Mouse (Mus musculus) intestine, embryonic 16.5 days (tissue): ENCODE data around the gene Fkbp3. TPM values are rescaled to one million over a fixed set of nuclear protein-coding genes. Genes with fewer than 3 reads are reported as not detected.
A peak's percentile ranks its signal among the peaks of the same experiment; 100 is the strongest.
"Not testable (repeated sequence)": the region's sequence is repeated elsewhere in the genome, so short reads cannot be mapped to it uniquely, and the experiment has no call there.

Experiments
- ATAC-seq: fragments of 200-750 bp; cut with Nextera tagmentation; 2 replicates; pipeline ENCODE4 v1.8.0; 2017; ENCODE audit warnings: moderate TSS enrichment, moderate library complexity
- H3K27ac ChIP-seq: fragments of 300-500 bp; sonication (generic); 2 replicates; pipeline ENCODE4 v1.5.1; 2014; ENCODE audit warnings: mild to moderate bottlenecking, low read length
- H3K27me3 ChIP-seq: fragments of 300-500 bp; sonication (generic); replicated peaks from 2 replicates; pipeline ENCODE4 v1.6.1; 2014; ENCODE audit warnings: low read length, control low read depth, mixed read lengths; ENCODE audit not compliant: control insufficient read depth, insufficient read depth
- H3K36me3 ChIP-seq: fragments of 300-500 bp; sonication (generic); 2 replicates; pipeline ENCODE4 v1.6.1; 2014; ENCODE audit warnings: low read length, control low read depth; ENCODE audit not compliant: control insufficient read depth, insufficient read depth
- H3K4me1 ChIP-seq: fragments of 300-500 bp; sonication (generic); 2 replicates; pipeline ENCODE4 v1.6.1; 2014; ENCODE audit warnings: low read length, control low read depth, mixed read lengths; ENCODE audit not compliant: control insufficient read depth, insufficient read depth
- H3K4me2 ChIP-seq: fragments of 300-500 bp; sonication (generic); 2 replicates; pipeline ENCODE4 v1.6.1; 2014; ENCODE audit warnings: low read depth, low read length, control low read depth
- H3K4me3 ChIP-seq: fragments of 300-500 bp; sonication (generic); 2 replicates; pipeline ENCODE4 v1.5.1; 2014; ENCODE audit warnings: mild to moderate bottlenecking, low read length
- H3K9ac ChIP-seq: fragments of 300-500 bp; sonication (generic); 2 replicates; pipeline ENCODE4 v1.6.1; 2014; ENCODE audit warnings: low read depth, low read length
- H3K9me3 ChIP-seq: fragments of 300-500 bp; sonication (generic); 2 replicates; pipeline ENCODE4 v1.6.1; 2016; ENCODE audit warnings: low read length, control low read depth; ENCODE audit not compliant: control insufficient read depth
- WGBS: fragments of 180-500 bp; shearing (Covaris S2); extraction: QIAGEN DNeasy Blood & Tissue Kit; methylation state at CpG from one replicate; pipeline ENCODE4 v1.1.7; 2014; 5-methylcytosine and 5-hydroxymethylcytosine counted together
- polyA plus RNA-seq: library from polyadenylated mRNA; unstranded; fragments of >200 nt; fragmentation: Nextera tagmentation; extraction: Ambion mirVana; gene quantifications from 2 replicates; pipeline ENCODE4 v1.2.1, GENCODE M21; 2015

Gene Fkbp3
- polyA plus RNA-seq, result 262 and 301 TPM in 2 replicates

DNA sequence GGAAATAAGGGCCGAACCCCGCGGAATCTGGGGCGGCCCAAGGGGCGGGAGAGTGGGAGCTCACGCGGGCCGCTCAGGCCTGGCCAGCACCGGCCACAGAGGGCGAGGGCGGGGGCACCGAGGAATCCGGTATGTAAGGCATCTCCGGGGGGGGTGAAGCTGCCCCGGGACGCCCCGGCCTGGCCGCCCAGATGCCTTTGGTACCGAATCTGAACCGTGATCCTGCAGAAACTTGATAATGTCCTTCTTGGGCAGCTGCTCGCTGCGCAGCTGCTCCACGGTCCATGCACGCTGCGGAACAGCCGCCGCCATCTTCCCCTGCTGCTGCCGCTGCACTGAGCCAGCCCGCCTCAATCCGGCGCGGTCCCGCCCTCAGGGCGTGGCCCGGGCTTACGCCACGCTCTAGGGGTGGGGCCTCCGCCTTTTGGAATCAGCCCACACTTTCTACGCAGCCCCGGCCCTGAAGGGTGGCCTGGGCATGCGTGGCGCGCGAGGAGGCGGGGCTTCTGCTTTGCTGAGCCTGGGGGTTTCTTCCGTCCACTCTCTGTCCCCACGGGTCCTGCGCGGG lies at the start of gene Fkbp3:
Gene Fkbp3 (minus strand): TSS at position 397 of the 568 bp plus-strand sequence.
- Histone ChIP-seq H3K9ac (peak within 1 kb of the TSS; percentile 96), H3K36me3 (no peaks in the 10 kb centered on the region; the same call in 1 of the 2 replicates), H3K27me3 (no peaks in the 10 kb centered on the region), H3K27ac (peak within 1 kb of the TSS; percentile 84), H3K4me3 (peak within 1 kb of the TSS; percentile 95), H3K4me1 (peaks cover 15% of the 10 kb centered on the region), H3K9me3 (no peaks in the 10 kb centered on the region), H3K4me2 (peak within 1 kb of the TSS; percentile 85)
- peak; percentile 99 for ATAC-seq
- under 1% methylated on average over 48 of the region's 49 CpGs for WGBS

DNA sequence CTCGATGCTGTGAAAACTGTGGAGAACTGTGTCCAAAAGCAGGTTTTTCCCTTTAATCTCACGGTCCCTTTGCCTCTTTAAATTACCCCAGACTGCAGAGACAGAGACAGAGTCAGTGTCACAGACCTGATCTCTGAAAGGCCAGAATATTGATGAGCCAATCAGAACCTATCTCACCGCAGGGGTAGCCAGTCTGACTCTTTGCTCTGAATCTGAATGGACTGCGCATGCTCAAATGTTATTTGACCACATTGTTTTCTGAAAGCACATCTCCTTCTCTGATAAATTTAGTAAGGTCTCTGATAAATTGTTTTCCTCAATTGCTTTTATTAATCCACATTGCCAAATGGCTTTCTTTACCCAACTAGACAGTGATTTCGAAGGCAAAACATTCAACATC lies 45.6 kb upstream of the Fkbp3 start:
- Histone ChIP-seq H3K9me3 (no peaks in the 10 kb centered on the region), H3K9ac (no peak overlapping the region), H3K27ac (no peak overlapping the region), H3K4me1 (no peaks in the 10 kb centered on the region), H3K36me3 (peaks cover 3% of the 10 kb centered on the region; the same call in 1 of the 2 replicates), H3K4me2 (no peak overlapping the region), H3K27me3 (no peaks in the 10 kb centered on the region), H3K4me3 (no peak overlapping the region)
- ATAC-seq, result no peak
- WGBS, result 92% methylated on average over 5 of the region's 5 CpGs

DNA sequence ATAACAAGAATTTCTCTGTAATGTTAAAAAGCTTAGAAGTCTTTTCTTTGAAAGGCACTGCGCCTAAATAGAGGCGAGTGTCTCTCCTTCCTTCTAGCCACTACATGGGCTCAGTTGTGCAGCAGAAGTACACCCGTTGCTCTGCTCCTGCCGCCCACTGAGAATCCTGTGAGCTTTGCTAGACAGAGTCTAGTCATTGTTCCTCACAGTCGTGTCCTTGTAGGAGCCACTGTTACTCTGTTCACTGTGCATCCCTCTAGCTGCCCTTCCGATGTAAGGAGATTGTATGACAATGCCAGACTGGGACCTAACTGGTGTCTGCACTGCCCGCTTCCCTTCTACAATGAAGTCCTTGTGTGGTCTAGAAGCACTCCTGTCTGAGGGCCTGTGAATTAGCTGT lies 45.2 kb upstream of the Fkbp3 start:
- Histone ChIP-seq H3K4me1 (no peaks in the 10 kb centered on the region), H3K4me3 (no peak overlapping the region), H3K9me3 (no peaks in the 10 kb centered on the region), H3K9ac (no peak overlapping the region), H3K36me3 (peaks cover 3% of the 10 kb centered on the region; the same call in 1 of the 2 replicates), H3K27me3 (no peaks in the 10 kb centered on the region), H3K27ac (no peak overlapping the region), H3K4me2 (no peak overlapping the region)
- 81% methylated on average over 7 of the region's 7 CpGs for WGBS
- ATAC-seq, result no peak

DNA sequence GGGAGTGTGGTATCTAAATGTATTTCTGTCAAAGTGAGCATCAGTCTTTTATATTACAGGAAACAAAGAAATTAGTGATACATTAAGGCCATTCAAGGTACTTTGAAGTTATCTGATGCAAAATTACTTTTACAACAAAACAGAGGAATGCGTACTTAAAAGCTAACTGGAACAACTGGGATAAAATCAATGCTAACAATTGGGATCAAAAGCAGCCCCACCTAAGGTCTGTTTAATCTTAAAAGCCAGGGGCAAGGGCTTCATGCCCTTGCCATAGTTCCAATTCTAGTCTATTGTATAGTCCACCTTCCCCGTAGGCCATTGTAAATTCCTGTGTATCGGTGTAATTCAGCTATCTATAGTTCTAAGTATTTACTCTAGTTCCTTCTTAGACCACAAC lies 41.2 kb upstream of the Fkbp3 start:
- not testable (repeated sequence) for H3K4me2 ChIP-seq, H3K27me3 ChIP-seq, H3K9me3 ChIP-seq, H3K4me1 ChIP-seq, H3K9ac ChIP-seq, H3K27ac ChIP-seq, H3K4me3 ChIP-seq, H3K36me3 ChIP-seq, ATAC-seq
- 66% methylated on average over 3 of the region's 3 CpGs for WGBS

DNA sequence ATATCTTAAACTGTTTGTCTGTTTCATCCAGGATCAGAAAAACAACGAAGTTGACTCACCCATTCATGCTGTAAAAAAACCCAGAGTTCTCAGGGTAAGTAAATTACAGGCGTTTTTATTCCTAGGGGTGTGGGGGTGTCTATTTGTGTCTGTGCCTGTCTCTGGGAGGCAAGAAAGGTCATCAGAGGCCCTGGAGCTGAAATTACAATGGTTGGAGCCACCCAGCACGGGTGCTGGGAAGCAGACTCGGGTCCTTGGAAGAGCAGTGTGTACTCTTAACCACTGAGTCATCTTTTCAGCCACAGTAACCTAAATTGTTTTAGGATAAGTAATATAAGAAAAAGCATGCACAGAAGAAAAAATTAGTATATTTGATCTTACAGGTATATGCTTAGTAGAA lies 40.1 kb upstream of the Fkbp3 start:
- ATAC-seq, result no peak
- H3K9ac ChIP-seq, result no peak overlapping the region
- no peak overlapping the region for H3K4me3 ChIP-seq
- no peaks in the 10 kb centered on the region for H3K36me3 ChIP-seq
- no peaks in the 10 kb centered on the region for H3K27me3 ChIP-seq
- no peak overlapping the region for H3K27ac ChIP-seq
- WGBS, result 87% methylated on average over 4 of the region's 4 CpGs
- no peaks in the 10 kb centered on the region for H3K4me1 ChIP-seq
- no peaks in the 10 kb centered on the region for H3K9me3 ChIP-seq
- no peak overlapping the region for H3K4me2 ChIP-seq

DNA sequence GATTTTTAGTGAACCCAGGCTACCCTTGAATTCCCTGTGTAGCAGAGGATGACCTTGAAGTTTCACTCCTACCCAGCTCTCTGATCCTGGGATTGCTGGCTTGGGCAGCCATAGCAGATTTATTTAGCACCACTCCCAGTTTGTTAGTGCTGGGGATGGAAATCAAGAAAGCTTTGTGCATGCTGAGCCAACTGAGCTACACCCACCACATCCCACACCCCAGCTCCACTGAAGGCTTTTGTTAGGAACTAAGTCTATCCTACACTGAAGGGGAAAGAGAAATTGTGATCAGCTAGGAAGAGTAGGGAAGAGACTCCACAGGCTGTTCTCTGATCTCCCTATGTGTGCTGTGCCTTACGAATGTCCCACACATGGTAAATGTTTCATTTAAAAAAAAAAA lies 39.0 kb upstream of the Fkbp3 start:
- H3K4me2 ChIP-seq, result no peak overlapping the region
- no peaks in the 10 kb centered on the region for H3K9me3 ChIP-seq
- 100% methylated on average over 1 of the region's 1 CpGs for WGBS
- H3K4me1 ChIP-seq, result no peaks in the 10 kb centered on the region
- no peaks in the 10 kb centered on the region for H3K27me3 ChIP-seq
- no peak overlapping the region for H3K27ac ChIP-seq
- no peaks in the 10 kb centered on the region for H3K36me3 ChIP-seq
- ATAC-seq, result no peak
- no peak overlapping the region for H3K9ac ChIP-seq
- H3K4me3 ChIP-seq, result no peak overlapping the region

DNA sequence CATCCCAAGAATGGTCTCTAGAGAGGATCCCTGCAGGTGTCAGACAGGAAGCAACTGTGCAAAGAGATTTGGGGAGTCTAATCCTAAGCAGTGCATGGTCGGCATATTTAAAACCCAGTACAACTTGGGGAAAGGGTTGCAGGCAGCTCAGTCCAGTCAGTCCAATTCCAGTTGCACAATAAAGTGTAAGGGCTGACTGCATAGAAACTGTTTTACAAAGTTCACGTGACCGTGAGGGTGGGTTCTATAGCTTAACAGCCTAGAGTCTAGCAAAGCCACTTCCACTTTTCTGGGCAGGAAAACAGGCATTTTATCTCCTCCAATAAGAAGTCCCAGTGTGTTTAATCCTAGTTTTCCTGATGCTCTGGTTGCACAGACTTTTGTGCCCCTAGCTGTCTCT lies 37.7 kb upstream of the Fkbp3 start:
- Histone ChIP-seq H3K27ac (no peak overlapping the region), H3K4me3 (no peak overlapping the region), H3K9ac (no peak overlapping the region), H3K9me3 (no peaks in the 10 kb centered on the region), H3K4me1 (no peaks in the 10 kb centered on the region), H3K27me3 (no peaks in the 10 kb centered on the region), H3K4me2 (no peak overlapping the region), H3K36me3 (0 out of 2 replicates have a peak, but pooled peaks cover 1% of the 10 kb centered on the region)
- no peak for ATAC-seq
- 89% methylated on average over 3 of the region's 3 CpGs for WGBS

DNA sequence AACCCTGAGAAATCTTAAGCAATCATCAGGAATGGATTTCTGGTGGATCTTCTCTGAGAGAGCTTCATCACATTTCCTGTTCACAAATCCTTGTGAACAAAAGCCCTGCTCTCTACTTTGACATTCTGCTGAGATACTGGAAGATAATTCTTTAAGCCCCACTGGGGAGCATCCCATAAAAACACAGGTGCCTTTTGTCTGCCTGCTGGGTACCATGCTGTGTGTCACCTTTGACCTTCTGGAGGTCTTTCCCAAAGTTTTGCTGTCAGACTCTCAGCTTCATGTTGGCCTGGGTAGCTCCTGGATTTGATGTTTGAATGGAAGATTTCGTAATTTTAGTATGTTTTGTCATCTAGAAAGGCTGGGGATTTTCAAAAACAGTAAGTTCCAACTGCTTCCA lies 34.9 kb upstream of the Fkbp3 start:
- H3K36me3 ChIP-seq, result 0 out of 2 replicates have a peak, but pooled peaks cover 4% of the 10 kb centered on the region
- H3K27me3 ChIP-seq, result no peaks in the 10 kb centered on the region
- 76% methylated on average over 1 of the region's 1 CpGs for WGBS
- no peaks in the 10 kb centered on the region for H3K4me1 ChIP-seq
- no peak overlapping the region for H3K4me2 ChIP-seq
- H3K4me3 ChIP-seq, result no peak overlapping the region
- H3K9ac ChIP-seq, result no peak overlapping the region
- ATAC-seq, result no peak
- no peak overlapping the region for H3K27ac ChIP-seq
- no peaks in the 10 kb centered on the region for H3K9me3 ChIP-seq

DNA sequence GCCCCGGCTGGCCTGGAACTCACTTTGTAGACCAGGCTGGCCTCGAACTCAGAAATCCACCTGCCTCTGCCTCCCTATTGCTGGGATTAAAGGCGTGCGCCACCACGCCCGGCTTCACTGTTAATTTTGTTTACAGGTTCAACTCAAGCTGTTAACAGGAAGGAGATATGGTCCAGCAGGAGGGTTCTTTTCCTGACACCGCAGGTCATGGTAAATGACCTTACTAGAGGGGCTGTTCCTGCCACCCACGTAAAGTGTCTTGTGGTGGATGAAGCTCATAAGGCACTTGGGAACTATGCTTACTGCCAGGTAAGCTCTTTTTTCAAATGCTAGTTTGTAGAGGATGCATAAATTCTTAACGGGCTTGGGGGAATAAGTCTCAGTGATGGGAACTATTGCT lies 3.1 kb upstream of the Fkbp3 start:
- WGBS, result 77% methylated on average over 9 of the region's 9 CpGs

More for the DNA sequence above, 3.1 kb upstream of the Fkbp3 start:
- ATAC-seq, result no peak
- Histone ChIP-seq H3K9ac (no peak overlapping the region), H3K36me3 (no peaks in the 10 kb centered on the region), H3K4me2 (peak overlapping the region; percentile 85), H3K9me3 (no peaks in the 10 kb centered on the region), H3K27ac (no peak overlapping the region), H3K4me1 (peaks cover 12% of the 10 kb centered on the region), H3K27me3 (no peaks in the 10 kb centered on the region), H3K4me3 (peak overlapping the region; percentile 95; the same call in 1 of the 2 replicates)
